Mouse (Mus musculus) spleen, adult 2 months (tissue): Measurements from ENCODE around the gene Klrb1a.

Experiments used
- CTCF ChIP-seq: fragments of 200-500 bp; IDR thresholded peaks from 2 replicates; pipeline ENCODE4 v1.5.1; 2011; ENCODE audit warnings: mild to moderate bottlenecking, inconsistent platforms; ENCODE audit not compliant: insufficient read depth, insufficient read length, insufficient replicate concordance; ENCODE audit errors: extremely low read depth
- POLR2A ChIP-seq: fragments of 200-500 bp; IDR thresholded peaks from 2 replicates; pipeline ENCODE4 v1.6.1; 2011; ENCODE audit warnings: low read depth, low read length, inconsistent platforms

DNA sequence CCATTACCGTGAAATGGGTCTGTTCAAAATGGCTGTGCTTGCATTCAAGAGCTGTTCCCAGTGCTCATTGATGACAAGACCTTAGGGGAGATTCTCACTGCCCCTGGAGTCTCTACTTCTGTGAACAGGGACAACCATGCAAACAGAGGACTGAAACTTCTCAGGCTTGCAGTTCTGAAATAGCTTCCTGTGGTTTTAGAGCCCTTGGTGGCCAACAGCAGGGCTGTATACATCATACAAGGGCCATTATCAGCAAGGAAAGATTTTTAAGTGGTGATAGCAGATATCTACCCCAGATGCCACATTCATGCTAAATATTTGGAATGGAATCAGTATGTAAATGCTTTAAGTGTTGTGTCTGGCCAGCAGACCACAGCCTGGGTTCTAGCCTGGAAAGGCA lies 29.6 kb upstream of the Klrb1a start:
- TF ChIP-seq CTCF (no peak), POLR2A (no peak)
